Mouse (Mus musculus) urinary bladder, postnatal 36 days (tissue): Measurements from ENCODE around the gene Imp3.
"Not testable (repeated sequence)": the region's sequence is repeated elsewhere in the genome, so short reads cannot be mapped to it uniquely, and the experiment has no call there.

ENCODE experiments used
- DNase-seq, 2 experiments: peaks; one replicate each; pipeline ENCODE4 v3.0.0; 2022; ENCODE audit warnings: low spot score in 2 of 2, mixed read lengths in 1 of 2

The Imp3 gene

GRCm38 (mm10) chr9:56937223-56938160 lies at the start of gene Imp3:
Imp3 (plus strand) TSS chr9:56937475.
- peak; percentile 84 to 89 for DNase-seq

- DNase-seq, result no peak
These were observed 49.7 kb upstream of the Imp3 start for GRCm38 (mm10) chr9:56887581-56887980.

- DNase-seq, result peak; percentile 55 to 72
These were observed 47.5 kb upstream of the Imp3 start for GRCm38 (mm10) chr9:56889817-56890216.

GRCm38 (mm10) chr9:56890522-56891250 lies 46.6 kb upstream of the Imp3 start:
- no peak for DNase-seq

- DNase-seq, result peak; percentile 55 to 62
These were observed 45.7 kb upstream of the Imp3 start for GRCm38 (mm10) chr9:56891517-56892011.

- no peak for DNase-seq
These were observed 45.2 kb upstream of the Imp3 start for GRCm38 (mm10) chr9:56892111-56892510.

GRCm38 (mm10) chr9:56893313-56893712 lies 44.0 kb upstream of the Imp3 start:
- DNase-seq, result no peak

- peak in 1 of 2 experiments; percentile 36 for DNase-seq
These were observed 43.3 kb upstream of the Imp3 start for GRCm38 (mm10) chr9:56894006-56894405.

GRCm38 (mm10) chr9:56896779-56897178 lies 40.5 kb upstream of the Imp3 start:
- DNase-seq, result no peak

GRCm38 (mm10) chr9:56899409-56899808 lies 37.9 kb upstream of the Imp3 start:
- DNase-seq, result no peak

GRCm38 (mm10) chr9:56900060-56900459 lies 37.2 kb upstream of the Imp3 start:
- no peak for DNase-seq

- no peak for DNase-seq
These were observed 36.7 kb upstream of the Imp3 start for GRCm38 (mm10) chr9:56900571-56900970.

- peak; percentile 65 to 73 for DNase-seq
These were observed 36.1 kb upstream of the Imp3 start for GRCm38 (mm10) chr9:56901187-56901586.

- no peak for DNase-seq
These were observed 33.6 kb upstream of the Imp3 start for GRCm38 (mm10) chr9:56903662-56904061.

GRCm38 (mm10) chr9:56907549-56907948 lies 29.7 kb upstream of the Imp3 start:
- peak; percentile 52 to 61 for DNase-seq

GRCm38 (mm10) chr9:56909991-56910390 lies 27.3 kb upstream of the Imp3 start:
- not testable (repeated sequence) for DNase-seq

GRCm38 (mm10) chr9:56911017-56911416 lies 26.3 kb upstream of the Imp3 start:
- DNase-seq, result no peak

GRCm38 (mm10) chr9:56913991-56914390 lies 23.3 kb upstream of the Imp3 start:
- peak in 1 of 2 experiments; percentile 63 for DNase-seq

- no peak for DNase-seq
These were observed 22.2 kb upstream of the Imp3 start for GRCm38 (mm10) chr9:56915116-56915515.

- DNase-seq, result peak in 1 of 2 experiments; percentile 43
These were observed 21.4 kb upstream of the Imp3 start for GRCm38 (mm10) chr9:56915695-56916410.

- no peak for DNase-seq
These were observed 20.1 kb upstream of the Imp3 start for GRCm38 (mm10) chr9:56917131-56917530.

GRCm38 (mm10) chr9:56918466-56918865 lies 18.8 kb upstream of the Imp3 start:
- no peak for DNase-seq
